Mouse (Mus musculus): Measurements from ENCODE around the gene Dab2ip.

Gene Dab2ip

DNA sequence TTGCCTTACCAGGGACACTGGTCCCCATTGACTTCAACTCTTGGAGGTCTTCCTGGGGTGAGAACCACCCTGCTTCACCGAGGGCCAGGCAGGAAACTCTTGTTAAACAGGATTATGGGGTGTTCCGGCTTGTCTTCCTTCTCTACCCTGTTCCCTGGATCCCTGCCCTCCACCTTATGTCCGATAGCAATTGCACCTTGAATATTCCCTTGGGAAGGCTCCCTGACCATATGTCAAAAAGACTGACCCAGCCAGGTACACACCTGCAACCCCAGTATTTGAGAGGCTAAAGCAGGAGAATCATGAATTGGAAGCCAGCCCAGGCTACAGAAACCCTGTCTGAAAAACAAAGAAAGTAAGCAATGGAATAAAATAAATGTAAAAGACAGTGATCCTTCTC, 40.8 kb downstream of the Dab2ip start:
- peak; percentile 75 for DNase-seq

DNA sequence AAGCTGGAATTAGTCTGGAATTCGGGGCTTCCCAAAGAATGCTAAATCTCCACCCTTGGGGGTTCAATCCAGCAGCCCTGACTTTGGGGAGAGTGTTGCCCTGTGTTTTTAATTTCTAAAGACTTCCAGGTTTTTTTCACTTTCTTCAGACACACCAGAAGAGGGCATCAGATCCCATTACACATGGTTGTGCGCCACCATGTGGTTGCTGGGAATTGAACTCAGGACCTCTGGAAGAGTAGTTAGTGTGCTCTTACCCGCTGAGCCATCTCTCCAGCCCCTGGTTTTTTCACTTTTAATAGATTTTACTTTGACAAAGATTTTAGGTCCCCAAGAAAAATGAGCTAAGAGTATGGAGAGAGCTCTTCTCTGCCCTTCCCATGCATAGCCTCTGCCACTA, 43.6 kb downstream of the Dab2ip start:
- no peak for DNase-seq

DNA sequence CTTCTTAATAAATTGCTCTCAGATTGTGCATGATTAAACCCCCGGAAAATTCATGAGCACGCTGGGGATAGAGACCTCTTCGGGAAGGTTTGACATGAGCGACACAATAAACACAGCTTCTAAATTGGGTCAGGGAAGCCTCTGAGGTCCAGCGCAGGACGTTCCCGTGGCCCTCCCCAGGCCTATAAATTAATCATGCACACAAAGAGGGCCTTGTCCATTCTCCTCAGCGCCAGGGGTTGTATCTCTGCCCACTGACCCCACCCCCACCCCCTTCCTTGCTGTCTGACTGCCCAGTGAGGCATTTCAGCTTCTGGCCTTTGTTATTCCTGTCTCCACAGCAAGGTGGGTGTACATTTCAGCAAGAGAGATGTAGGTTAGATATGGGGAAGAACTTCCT, 49.4 kb downstream of the Dab2ip start:
- no peak for DNase-seq

DNA sequence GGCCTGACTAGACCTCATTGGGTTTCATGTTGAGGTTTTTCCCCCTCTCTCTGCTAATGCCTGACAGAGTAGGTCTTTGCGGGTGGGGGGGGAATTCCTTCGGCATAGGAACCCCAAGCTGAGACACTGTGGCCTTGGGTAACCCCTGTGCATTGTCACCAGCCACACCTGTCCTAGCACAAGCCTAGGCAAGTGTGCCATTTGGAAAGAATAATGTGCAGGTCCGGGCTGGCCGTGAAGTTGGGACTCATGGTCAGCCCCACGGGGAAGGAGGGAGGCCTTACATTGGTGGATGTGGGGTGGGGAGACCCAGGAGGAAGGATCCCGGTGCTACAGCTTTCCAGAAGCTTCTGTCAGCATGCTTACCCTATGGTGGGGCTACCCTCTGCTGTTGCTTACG, 50.8 kb downstream of the Dab2ip start:
- DNase-seq = no peak

DNA sequence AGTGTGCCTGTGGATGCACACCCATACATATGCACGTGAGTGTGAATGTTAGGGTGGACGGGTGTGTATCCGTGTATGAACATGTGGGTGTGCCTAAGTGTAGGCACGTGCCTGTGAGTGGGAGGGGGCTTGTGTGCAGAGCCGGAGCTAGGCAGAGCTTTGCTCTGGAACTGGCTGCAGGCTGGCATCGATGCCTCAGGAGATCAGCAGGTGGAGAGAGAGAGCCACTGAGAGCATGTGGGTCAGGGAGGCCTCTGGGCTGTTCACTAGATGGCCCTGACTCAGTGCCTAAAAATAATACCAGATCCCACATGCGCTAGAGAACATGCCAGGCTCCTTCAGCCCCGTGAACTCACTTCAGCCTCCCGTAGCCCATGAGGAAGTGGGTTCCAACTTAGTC, 51.3 kb downstream of the Dab2ip start:
- peak; percentile 90 for DNase-seq

DNA sequence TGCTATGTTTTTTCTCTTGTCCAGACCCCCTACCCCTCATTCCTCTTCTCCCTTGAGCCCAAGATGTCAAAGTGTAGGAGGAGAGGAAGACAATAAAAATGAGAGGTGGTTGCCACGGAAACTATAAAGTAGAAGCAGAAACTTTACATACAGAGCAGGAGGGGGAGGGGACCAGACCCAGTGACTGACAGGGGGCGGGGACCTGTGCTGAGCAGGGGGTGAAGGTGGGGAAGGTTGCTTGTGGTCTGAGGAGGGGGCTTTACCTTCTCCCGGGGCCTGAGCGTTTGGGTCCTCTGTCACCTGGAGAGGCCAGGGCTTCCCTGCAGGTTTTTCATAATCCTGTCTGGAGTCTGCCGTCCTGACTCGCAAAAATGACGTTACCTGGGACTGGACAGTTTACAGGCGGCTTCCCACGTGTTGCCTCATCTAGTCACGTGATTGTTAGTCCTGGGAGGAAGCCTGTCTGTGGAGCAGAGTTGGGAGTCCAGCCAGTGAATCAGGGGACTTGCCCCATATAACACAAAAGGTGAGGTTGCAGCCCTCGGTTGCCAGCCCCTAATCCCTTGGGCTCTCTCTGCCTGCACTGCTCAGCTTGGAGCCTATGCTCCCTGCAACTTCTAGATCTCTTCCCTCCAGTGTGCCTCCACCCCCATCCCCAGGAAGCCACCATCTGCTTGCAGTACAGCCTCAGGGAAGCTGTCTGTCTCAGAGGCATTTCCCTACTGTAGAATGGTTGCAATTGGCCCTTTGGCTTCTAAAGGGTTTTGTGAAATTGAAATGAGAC, 52.3 kb downstream of the Dab2ip start:
- DNase-seq = peak; percentile 80

DNA sequence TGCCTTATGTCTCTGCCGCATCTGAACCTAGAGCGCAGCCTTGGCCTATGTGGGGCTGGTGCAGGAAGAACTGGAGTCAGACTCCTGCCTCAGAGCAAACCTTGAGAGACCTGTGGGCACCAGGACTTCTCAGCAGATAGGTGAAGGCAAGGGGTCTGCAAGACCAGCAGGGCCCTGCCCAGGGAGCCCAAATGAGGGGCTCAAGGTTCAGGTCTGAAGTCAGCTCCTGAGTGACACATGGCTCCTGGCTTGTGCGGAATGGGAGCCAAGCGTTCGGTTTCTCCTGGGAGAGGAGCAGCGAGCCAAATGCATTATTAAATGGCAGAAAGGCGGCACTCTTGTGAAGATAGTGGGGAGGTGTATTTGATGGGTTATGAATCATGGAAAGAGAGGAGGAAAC, 52.9 kb downstream of the Dab2ip start:
- peak; percentile 64 for DNase-seq

DNA sequence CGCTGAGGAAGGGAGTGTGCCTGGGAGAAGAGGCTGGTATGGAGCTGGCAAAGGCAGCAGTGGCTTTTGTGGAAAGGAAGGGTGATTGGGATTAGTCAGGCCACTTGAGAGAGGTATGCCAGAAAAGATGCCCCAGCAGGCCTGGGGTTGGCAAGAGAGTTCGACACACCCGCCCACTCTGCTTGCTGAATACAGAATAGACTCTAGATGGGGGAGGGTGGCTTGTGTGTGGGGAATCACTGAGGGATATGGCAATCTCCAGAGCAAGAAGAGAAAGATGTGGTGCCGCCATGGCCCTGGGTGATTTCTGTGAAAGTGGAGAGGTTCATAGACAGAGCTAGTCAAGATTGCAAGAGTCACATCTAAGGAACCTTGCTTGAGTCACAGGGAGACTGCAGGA, 53.6 kb downstream of the Dab2ip start:
- DNase-seq = peak; percentile 61

DNA sequence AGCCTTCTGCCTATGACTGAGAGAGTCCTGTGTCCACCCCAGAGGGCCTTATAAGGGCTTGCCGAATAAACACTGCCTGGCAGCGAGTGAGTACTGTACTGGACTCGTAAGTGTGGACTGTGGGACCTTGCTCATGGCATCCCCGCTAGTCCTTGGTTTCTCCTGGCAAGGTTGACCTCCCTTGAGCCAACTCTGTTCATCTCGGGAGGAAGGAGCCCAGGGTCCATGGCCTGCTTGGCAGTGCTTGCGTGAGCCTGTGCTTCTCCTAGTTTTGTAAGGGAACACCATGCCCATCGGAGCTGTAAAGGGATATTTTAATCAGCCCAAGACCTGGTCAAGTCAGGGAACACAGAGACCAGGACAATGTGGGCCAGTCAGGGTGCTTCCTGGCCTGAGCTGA, 54.2 kb downstream of the Dab2ip start:
- DNase-seq = no peak

DNA sequence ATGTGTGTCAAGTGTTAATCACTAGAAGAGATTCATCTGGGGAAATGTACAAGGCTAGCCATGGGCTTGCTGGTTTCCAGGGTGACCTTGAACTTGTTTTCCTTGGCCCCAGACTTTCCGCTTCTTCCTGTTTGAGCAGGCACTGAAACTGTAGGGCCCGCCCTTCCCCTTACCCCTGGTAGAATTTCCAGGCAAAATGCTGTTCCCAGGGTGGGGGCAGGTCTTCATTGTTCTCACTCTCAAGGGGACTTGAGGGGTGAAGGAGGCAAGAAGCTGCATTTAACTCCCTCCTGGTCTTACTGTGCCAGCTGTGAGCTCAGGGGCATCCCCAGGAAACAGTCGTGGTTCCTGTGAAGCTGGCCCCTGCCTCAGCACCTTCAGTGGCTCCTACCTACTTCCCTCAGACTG, 55.9 kb downstream of the Dab2ip start:
- no peak for DNase-seq

DNA sequence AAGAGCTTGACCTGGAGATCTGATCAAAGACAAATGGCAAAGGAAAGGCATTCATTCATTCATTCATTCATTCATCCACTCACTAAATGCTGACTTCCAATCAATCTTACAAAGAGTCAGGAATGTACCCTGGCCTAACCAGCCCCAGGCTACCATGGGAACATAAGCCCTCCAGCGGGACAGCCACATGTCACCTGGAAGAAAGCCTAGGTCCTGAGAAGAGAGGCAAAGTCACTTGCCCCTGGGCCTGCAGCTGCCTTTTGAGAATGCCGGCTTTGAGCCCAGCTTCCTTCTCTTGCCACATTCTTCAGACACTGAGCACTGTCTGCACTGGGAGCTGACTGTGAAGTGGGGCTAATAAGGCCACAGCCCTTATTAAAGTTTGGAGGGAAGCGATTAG, 56.3 kb downstream of the Dab2ip start:
- DNase-seq = no peak

DNA sequence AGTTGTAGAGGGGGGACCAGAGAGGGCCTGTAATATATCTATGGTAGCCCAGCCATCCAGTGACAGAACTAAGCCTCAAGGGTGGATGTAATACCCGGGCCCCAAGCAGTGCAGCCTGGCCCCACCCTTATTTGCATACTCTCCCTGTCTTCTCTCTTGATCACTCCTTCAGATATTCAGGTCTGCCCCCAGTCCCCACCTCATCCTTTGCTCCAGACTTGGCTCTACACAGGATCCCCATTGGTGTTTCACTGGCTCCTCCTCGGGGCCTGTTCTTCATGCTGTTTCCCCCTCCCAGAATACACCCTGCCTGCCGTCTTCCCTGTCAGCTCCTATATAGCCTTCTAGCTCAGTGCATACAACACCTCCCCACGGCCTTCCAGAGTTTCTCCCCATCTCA, 57.3 kb downstream of the Dab2ip start:
- no peak for DNase-seq

DNA sequence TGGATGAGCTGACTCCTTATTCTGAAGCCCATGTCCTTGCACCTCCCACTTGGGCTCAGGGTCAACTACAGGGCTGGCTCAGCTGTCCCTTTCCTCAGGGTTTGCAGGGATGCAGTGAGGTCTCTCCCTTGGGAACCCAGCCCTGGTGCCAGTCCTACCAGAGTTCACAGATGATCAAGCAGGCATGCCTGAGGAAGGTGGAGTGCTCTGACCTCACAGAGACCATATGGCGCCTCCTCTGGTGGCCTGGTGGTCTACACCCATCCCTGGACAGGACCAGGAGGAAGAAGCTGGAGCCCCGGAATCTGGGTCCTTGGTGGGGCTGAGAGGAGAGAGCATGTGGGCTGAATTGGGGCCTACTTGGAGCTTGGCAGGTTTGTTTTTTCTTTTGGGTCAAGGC, 57.9 kb downstream of the Dab2ip start:
- DNase-seq = peak; percentile 74

DNA sequence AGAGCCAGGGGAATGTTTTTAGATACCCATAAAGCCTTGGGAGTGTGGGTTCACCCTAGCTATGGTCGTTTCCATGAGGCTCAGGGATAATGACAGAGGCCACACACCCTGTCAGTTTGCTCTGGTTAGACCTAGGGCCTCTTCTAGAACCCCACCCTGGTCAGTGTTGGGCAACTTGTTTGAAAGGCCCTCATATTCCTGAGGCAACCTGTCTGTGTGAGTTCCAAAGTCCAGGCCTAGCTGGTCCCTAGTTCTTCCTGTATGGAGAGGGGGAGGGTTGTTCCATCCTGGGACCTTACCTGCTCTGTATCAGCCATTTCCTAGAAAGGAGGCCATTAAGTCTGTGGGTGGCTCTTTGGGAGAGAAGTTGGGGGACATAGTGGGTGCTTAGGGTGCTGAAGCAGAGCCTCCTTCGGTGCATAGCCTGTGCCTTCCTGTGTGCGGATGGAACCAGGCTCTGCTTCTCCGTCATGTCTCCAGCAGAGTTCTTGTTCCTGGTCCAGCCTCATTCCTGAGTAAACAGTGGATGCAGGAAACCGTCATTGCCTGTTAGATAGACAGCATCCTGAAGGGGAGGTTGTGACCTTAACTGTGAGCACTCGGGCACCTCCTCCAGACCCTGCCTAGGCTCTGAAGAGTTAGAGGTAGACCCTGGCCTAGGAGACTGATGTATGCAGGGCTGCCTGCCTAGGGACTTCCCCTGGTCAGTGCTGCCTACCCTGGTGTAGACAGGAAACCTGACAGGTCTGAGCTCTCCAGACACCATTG, 59.0 kb downstream of the Dab2ip start:
- no peak for DNase-seq

DNA sequence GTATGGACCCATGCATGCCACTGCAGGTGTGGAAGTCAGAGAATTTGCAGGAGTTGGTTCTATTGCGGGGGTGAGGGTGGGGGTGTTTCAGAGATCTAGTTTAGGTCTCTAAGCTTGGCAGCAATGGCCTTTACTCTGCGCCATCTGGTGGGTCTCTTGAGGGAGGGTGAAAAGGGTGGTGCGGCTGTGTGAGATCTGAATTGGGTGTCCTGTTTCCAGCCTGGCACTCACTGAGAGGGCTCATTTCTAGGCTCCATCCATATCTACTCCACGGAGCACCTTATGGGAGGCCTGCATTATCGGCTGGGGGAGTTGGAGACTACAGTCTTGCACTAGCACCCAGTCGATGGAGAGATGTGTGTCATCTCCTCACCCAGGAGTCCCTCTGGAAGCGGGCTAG, 60.9 kb downstream of the Dab2ip start:
- no peak for DNase-seq

DNA sequence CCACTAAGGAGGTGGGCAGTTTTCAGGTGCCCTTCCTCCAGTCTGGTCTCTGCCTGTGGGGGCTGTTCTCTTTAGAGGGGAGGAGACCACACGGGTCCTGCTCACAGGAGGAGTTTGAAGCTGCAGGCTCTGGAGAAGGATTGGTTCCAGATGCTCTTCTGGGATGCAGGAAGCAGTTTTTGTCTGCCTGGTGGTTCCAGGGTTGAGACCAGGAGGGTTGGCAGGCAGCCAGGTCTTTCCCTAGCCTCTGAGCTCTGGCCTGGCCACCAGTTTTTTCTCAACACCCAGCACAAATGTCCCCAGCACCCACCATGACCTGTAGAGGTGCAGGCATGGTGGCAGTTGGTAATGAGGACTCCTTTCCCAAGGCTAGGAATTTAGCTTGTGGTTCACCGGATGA, 61.5 kb downstream of the Dab2ip start:
- peak; percentile 69 for DNase-seq

DNA sequence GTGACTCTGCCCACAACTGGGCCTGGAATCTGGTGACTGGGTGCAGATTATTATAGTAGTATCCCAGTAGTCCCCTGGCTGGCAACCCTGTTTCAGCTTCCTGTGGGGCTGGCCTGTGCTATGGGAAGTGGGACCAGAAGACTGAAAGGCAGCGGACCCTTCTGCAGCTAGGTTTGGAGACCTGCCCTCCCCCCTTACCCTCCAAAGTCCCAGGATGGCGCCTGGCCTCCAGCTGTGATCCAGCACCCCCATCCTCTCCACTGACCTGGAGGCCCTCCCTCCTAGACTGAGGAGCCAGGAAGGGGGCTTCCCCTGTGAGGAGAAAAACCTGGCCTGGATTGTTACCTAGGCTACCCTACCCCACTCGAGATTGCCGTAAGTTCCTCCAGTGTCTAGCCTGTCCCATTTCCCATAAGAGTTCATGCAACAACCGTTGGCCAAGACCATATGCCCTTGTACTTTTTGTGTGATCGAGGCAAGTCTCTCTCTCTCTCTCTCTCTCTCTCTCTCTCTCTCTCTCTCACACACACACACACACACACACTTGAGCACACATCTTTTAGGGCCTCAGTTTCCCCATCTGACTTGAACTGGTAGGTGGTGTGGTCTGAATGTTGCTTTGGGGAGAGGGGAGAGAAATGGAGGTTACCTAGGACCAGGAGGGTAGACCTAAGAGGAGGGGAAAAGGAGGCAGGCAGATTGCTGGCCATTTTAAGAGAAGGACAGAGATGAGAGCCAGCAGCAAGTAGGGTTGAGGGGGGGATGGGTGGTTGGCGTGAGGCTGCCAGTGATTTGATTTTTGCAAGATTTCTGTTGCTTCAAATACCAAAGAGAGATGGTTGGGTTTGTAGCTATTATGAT, 62.5 kb downstream of the Dab2ip start:
- DNase-seq = peak; percentile 64

DNA sequence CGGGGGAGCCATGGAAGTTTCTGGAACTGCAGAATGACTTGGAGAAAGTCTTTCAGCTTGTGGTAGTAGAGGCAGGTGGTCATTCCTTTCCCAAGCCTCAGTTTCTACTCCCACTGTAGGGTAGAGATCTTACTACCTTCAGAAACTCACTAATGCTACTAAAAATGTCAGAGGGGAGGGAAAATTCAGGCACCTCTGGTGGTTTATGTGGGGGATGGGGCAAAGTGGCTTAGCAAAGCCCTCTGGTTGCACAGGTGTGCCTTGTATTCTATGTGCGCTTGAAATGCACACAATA, 63.1 kb downstream of the Dab2ip start:
- DNase-seq = no peak

DNA sequence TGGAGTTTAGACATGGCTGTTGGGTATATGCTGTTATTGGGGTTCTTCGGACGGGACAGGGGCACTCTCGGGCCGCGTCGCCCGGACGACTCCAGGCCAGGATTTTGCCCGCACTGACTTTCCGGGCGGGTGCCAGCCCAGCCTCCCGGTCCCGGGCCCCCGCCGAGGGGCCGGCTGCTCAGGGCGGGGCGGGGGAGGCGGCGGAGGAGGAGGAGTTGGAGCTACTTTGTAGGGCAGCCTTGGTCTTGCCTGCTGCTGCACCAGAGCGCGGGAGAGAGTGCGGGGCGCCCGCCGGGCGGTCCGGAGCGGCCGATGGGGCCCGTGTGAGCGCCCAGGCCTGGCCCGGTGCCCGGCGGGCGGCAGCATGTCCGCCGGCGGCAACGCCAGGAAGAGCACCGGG, 63.7 kb downstream of the Dab2ip start:
- DNase-seq = peak; percentile 93

DNA sequence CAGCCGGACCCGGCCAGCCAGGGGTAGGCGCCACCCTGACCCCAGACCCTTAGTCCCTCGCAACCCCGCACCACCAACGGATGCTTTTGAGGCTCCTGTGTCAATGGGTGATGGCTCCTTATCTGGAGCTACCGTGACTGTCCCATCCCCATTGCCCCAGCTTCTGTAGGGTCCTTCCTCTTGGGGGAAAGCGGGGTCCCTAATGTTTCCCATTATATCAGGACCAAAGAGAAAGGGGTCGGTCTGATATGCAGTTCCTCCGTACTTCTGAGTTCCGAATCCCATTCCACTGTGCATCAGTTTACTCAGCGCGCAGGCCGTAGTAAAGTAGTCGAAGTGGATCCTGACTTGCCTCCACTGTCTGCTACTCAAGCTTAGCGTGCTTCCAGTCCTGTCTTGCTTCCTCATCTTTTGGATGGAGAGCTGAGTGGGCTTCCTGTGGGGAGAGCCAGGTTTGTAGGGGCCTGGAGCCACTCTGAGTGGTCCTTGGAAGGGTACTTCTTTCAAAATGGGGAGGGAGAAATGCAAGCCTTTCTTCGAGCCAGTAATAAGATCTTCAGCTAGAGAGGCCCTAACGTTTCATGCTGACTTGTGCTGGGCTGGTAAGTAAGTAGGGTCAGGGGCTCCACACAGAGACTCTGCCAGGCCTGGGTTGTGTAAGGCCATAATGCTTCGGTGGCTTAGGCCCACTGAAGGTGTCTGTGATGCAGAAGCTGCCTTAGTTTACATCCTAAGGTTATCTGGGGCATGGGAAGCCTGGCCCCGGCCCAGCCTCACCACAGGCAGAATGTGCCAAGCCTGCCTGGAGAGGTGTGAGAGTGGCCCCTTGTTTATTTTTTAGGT, 64.4 kb downstream of the Dab2ip start:
- DNase-seq = peak; percentile 77

DNA sequence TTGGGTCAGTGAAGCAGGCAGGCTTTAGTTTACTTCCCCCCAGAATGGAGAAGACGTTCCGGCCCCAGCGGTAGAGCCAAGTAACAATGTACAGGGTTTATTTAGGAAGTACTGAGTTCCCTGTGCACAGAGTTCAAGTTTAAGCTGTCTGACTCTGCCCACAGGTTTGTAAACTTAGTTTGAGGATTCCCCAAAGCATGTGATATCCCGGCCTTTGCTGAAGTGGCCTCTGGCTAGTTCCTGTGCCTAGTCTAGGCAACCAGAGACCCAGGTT, 65.0 kb downstream of the Dab2ip start:
- no peak for DNase-seq

DNA sequence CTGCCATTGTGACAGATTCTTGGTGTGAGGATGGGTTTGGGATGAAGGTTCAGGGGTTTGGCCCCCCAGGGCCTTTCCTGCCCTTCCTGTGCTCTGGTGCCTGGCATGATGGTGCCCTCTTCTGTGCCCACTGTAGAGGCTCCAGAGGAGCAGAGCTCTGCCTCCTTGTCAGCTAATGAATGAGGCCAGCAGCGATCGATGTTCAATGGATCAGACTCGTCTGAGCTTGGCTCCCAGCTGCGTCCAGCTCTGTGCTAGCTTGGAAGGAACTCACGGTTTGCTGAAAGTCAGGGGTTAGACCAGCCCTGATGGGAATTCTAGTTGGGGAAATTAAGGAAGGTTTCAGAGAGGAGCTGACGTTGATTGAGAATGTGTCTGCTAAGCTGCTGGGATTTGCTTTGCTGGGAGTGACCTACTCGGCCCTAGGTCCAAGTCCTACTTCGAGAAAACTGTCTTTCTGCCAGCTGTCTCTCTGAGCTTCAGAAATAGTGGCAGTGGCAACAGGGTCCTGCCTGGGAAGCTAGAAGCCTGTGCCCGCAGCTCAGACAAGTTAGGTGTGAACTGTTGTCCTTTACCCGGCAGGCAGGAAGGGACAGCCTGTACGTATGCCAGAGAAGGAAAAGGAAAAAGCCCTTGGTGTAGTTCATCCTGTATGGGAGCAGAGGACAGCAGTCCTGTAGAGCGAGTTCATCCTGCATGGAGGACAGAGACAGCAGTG, 65.5 kb downstream of the Dab2ip start:
- DNase-seq = peak; percentile 61

Measured in cerebellum, adult 11-12 months (tissue).